Mouse (Mus musculus) ES-E14 (cell line): ENCODE measurements around the gene Usp21. TPM values are rescaled to one million over a fixed set of nuclear protein-coding genes. Genes with fewer than 3 reads are reported as not detected.

ENCODE experiments used
- DNase-seq: peaks from one replicate; pipeline ENCODE4 v3.0.0-alpha.2; 2013; ENCODE audit warnings: low read depth, low spot score
- H3K27ac ChIP-seq: 2 replicates; pipeline ENCODE4 v1.5.1; 2012; ENCODE audit warnings: low read depth, mild to moderate bottlenecking, low read length, moderate library complexity, mixed read lengths; ENCODE audit not compliant: poor library complexity, insufficient read depth, severe bottlenecking
- H3K36me3 ChIP-seq: 2 replicates; pipeline ENCODE4 v1.6.1; 2012; ENCODE audit warnings: mild to moderate bottlenecking, low read length, moderate library complexity, mixed read lengths; ENCODE audit not compliant: control insufficient read depth, poor library complexity, insufficient read depth, severe bottlenecking
- H3K4me1 ChIP-seq, 2 experiments: fragments of 150-350 bp in 1 of 2; sonication (generic) in 1 of 2; 2 replicates each; pipeline ENCODE4 v1.6.1; 2012; ENCODE audit warnings: low read length in 2 of 2, mild to moderate bottlenecking in 1 of 2, mixed read lengths in 1 of 2; ENCODE audit not compliant: control insufficient read depth in 2 of 2, insufficient read depth in 2 of 2, poor library complexity in 1 of 2
- H3K4me3 ChIP-seq, 2 experiments: fragments of 150-350 bp in 1 of 2; sonication (generic) in 1 of 2; 2 replicates each; pipeline ENCODE4 v1.5.1; 2012; ENCODE audit warnings: low read length in 2 of 2, low read depth in 1 of 2, mild to moderate bottlenecking in 1 of 2, mixed read lengths in 1 of 2; ENCODE audit not compliant: insufficient read depth in 1 of 2, poor library complexity in 1 of 2, severe bottlenecking in 1 of 2
- H3K9ac ChIP-seq: 2 replicates; pipeline ENCODE4 v1.6.1; 2012; ENCODE audit warnings: low read depth, mild to moderate bottlenecking, low read length, mixed read lengths; ENCODE audit not compliant: poor library complexity, insufficient read depth, severe bottlenecking
- H3K9me3 ChIP-seq: fragments of 150-350 bp; sonication (generic); 2 replicates; pipeline ENCODE4 v1.6.1; 2012; ENCODE audit warnings: low read depth, mild to moderate bottlenecking, low read length; ENCODE audit not compliant: control insufficient read depth, insufficient read depth
- CHD2 ChIP-seq: IDR thresholded peaks from 2 replicates; pipeline ENCODE4 v1.6.1; 2014; ENCODE audit warnings: mild to moderate bottlenecking, low read depth, low read length, inconsistent platforms
- HCFC1 ChIP-seq: IDR thresholded peaks from 2 replicates; pipeline ENCODE4 v1.6.1; 2012; ENCODE audit warnings: low read length, inconsistent platforms, borderline replicate concordance; ENCODE audit not compliant: insufficient read depth
- MAFK ChIP-seq: IDR thresholded peaks from 2 replicates; pipeline ENCODE4 v1.6.1; 2014; ENCODE audit warnings: mild to moderate bottlenecking, low read depth, low read length, inconsistent platforms; ENCODE audit not compliant: insufficient read depth
- ZC3H11A ChIP-seq: IDR thresholded peaks from 2 replicates; pipeline ENCODE4 v1.6.1; 2012; ENCODE audit warnings: low read depth, mild to moderate bottlenecking, inconsistent platforms, low read length, borderline replicate concordance
- ZNF384 ChIP-seq: IDR thresholded peaks from 2 replicates; pipeline ENCODE4 v1.6.1; 2012; ENCODE audit warnings: low read depth, low read length, inconsistent platforms
- in situ Hi-C, 2 experiments: fragments of 600-800 bp; cut with MboI; formaldehyde crosslinking; loops; one replicate each; pipeline ENCODE4 v1.15.1; 2025; ENCODE audit warnings: low sequenced_read_pairs in 2 of 2, inconsistent platforms in 1 of 2; ENCODE audit not compliant: unreplicated experiment in 2 of 2
- total RNA-seq: library from RNA; depleted of rRNA; stranded (reverse); fragments of 300-350 nt; gene quantifications from 2 replicates; pipeline ENCODE4 v1.2.3, GENCODE M21; 2012

Gene Usp21
- total RNA-seq, 1 experiment = 23.1 TPM

GRCm38 (mm10) chr1:171235791-171236190 lies 52.0 kb downstream of the Usp21 start:
- H3K9me3 ChIP-seq = no peaks in the 10 kb centered on the region
- in situ Hi-C loops = loop anchor here in 1 of 2 experiments (25.0 kb wide), 1 partner anchor 348 kb away; the partner anchor contains the start of genes Dusp12 and Gm26620
- TF ChIP-seq ZNF384 (no peak), MAFK (no peak), ZC3H11A (no peak), CHD2 (no peak), HCFC1 (no peak)
- peaks cover 38% of the 10 kb centered on the region for H3K36me3 ChIP-seq
- no peak overlapping the region for H3K9ac ChIP-seq
- H3K27ac ChIP-seq = no peak overlapping the region
- H3K4me3 ChIP-seq = no peak overlapping the region
- DNase-seq = no peak
- H3K4me1 ChIP-seq = peaks cover 0 to 5% of the 10 kb centered on the region in 2 experiments; a peak in 1 of 4 replicates

GRCm38 (mm10) chr1:171234538-171234937 lies 53.3 kb downstream of the Usp21 start:
- in situ Hi-C loops = loop anchor here in 1 of 2 experiments (25.0 kb wide), 1 partner anchor 347 kb away; the partner anchor contains the start of genes Dusp12 and Gm26620
- Histone ChIP-seq H3K27ac (no peak overlapping the region), H3K36me3 (peaks cover 34% of the 10 kb centered on the region), H3K9ac (no peak overlapping the region), H3K4me3 (no peak overlapping the region), H3K9me3 (no peaks in the 10 kb centered on the region), H3K4me1 (peaks cover 0 to 9% of the 10 kb centered on the region in 2 experiments; a peak in 1 of 4 replicates)
- no peak for TF ChIP-seq HCFC1
- TF ChIP-seq MAFK = no peak
- no peak for TF ChIP-seq CHD2
- no peak for DNase-seq

DNA sequence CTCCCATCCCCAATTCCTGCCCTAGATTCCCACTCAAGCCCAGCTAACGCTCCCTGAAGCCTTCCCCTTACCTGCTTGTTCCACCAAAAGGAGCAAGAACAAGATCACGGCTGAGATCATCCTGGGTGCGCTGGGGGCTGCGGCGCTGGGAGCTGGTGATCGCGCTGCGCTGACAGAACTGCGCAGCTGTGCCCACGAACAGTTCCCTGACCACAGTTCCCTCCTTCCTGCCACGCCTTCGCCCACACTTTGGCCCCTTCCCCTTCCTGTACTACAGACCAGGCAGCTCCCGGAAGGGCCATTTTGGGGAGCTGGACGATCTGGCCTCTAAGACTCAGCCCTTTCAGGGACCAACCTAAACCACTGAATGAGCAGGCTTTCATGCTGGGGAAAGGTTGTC lies 53.7 kb downstream of the Usp21 start, which contains the start of gene Fcer1g:
Fcer1g (minus strand) TSS at position 240 of the 400 bp plus-strand sequence.
- DNase-seq = no peak
- no peak within 1 kb of the TSS for H3K9ac ChIP-seq
- peaks cover 32% of the 10 kb centered on the region for H3K36me3 ChIP-seq
- no peaks in the 10 kb centered on the region for H3K9me3 ChIP-seq
- no peak within 1 kb of the TSS for H3K27ac ChIP-seq
- no peak within 1 kb of the TSS for H3K4me3 ChIP-seq
- TF ChIP-seq CHD2 (no peak), MAFK (no peak), ZNF384 (no peak), ZC3H11A (no peak), HCFC1 (no peak)
- in situ Hi-C loops = loop anchor here in 1 of 2 experiments (25.0 kb wide), 1 partner anchor 347 kb away; the partner anchor contains the start of genes Dusp12 and Gm26620
- H3K4me1 ChIP-seq = peaks cover 0 to 9% of the 10 kb centered on the region in 2 experiments; a peak in 1 of 4 replicates

DNA sequence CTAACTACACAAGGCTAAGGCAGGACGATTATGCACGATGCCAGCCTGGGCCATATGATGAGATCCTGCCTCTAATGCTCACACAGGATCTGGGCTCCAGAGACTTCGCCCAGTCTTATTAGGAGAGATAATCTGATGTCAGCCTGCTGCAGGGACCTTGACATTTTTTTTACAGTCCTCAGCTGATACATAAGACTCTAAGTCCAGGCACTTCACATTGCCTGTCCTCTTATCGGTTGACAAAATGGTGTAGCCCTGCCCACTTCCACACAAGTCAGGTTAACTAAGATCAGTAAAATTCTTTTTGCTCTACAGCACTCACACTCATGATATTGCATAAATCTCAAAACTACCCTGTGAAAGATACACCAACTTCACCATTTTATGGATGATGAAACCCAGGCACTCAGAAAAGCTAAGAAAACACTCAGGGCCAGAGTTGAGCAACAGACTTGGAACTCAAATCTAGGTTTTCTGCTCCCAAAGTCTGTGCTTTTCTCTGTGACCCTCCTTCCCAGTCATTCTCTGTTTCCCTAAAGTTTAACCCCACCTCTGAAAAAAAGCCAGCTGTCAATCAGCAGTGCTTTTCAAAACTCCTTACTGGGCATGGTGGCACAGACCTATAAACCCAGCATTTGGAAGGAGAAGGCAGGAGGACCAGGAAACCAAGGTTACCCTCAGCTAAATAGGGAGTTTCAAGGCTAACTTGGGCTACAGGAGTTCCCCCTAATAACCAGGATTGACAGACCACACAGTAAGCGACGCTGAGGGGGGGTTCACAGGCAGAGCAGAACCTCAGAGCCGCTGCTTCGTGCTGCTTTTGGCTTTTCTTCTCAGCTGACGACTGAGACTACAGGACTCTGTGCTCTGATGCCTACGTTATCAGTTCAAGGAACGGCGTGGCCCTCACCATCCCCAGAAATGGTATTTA lies 54.7 kb downstream of the Usp21 start:
- DNase-seq = no peak
- H3K9ac ChIP-seq = no peak overlapping the region
- H3K27ac ChIP-seq = no peak overlapping the region
- peaks cover 0 to 11% of the 10 kb centered on the region in 2 experiments; a peak in 1 of 4 replicates for H3K4me1 ChIP-seq
- no peak for TF ChIP-seq MAFK
- H3K36me3 ChIP-seq = peaks cover 25% of the 10 kb centered on the region
- in situ Hi-C loops = loop anchor here in 1 of 2 experiments (25.0 kb wide), 1 partner anchor 346 kb away; the partner anchor contains the start of genes Dusp12 and Gm26620
- H3K4me3 ChIP-seq = no peak overlapping the region
- no peaks in the 10 kb centered on the region for H3K9me3 ChIP-seq
